Mouse (Mus musculus) C2C12 (cell line): Measurements from ENCODE around the gene Ap1m1. TPM values are rescaled to one million over a fixed set of nuclear protein-coding genes. Genes with fewer than 3 reads are reported as not detected.

ENCODE experiments used
- H3K27me3 ChIP-seq: one replicate; pipeline ENCODE4 v1.6.1; 2011; ENCODE audit not compliant: control insufficient read depth, insufficient read depth, insufficient read length
- H3K36me3 ChIP-seq: one replicate; pipeline ENCODE4 v1.6.1; 2011; ENCODE audit not compliant: control insufficient read depth, insufficient read depth
- H3K4me3 ChIP-seq: one replicate; pipeline ENCODE4 v1.5.1; 2011; ENCODE audit warnings: mild to moderate bottlenecking, control low read depth; ENCODE audit not compliant: poor library complexity, insufficient read depth, severe bottlenecking
- H3K79me2 ChIP-seq: one replicate; pipeline ENCODE4 v1.6.1; 2011; ENCODE audit not compliant: control insufficient read depth, insufficient read depth
- H3K79me3 ChIP-seq: one replicate; pipeline ENCODE4 v1.6.1; 2011; ENCODE audit warnings: low read depth, control low read depth
- H3ac ChIP-seq: one replicate; pipeline ENCODE3; 2011; ENCODE audit warnings: low read depth; ENCODE audit not compliant: control insufficient read depth, insufficient read length
- CEBPB ChIP-seq: IDR thresholded peaks from one replicate; pipeline ENCODE4 v1.6.1; 2011; ENCODE audit warnings: low read depth, mild to moderate bottlenecking, control low read depth, moderate library complexity
- CTCF ChIP-seq: IDR thresholded peaks from one replicate; pipeline ENCODE4 v1.5.1; 2011; ENCODE audit not compliant: control insufficient read depth, insufficient read depth, insufficient read length
- FOSL1 ChIP-seq: IDR thresholded peaks from one replicate; pipeline ENCODE4 v1.8.0; 2011; ENCODE audit warnings: mild to moderate bottlenecking, low read length; ENCODE audit not compliant: poor library complexity, insufficient read depth, severe bottlenecking
- MAX ChIP-seq: IDR thresholded peaks from one replicate; pipeline ENCODE4 v1.6.1; 2011; ENCODE audit warnings: mild to moderate bottlenecking, control low read depth
- MYOD1 ChIP-seq: IDR thresholded peaks from one replicate; pipeline ENCODE4 v1.6.1; 2011; ENCODE audit warnings: low read depth; ENCODE audit not compliant: control insufficient read depth, insufficient read length
- MYOG ChIP-seq: IDR thresholded peaks from one replicate; pipeline ENCODE4 v1.6.1; 2011; ENCODE audit not compliant: control insufficient read depth, insufficient read length; ENCODE audit errors: extremely low read depth
- USF1 ChIP-seq: IDR thresholded peaks from one replicate; pipeline ENCODE4 v1.6.1; 2011; ENCODE audit warnings: low read depth, mild to moderate bottlenecking, control low read depth, moderate library complexity
- polyA plus RNA-seq: library from polyadenylated mRNA; unstranded; fragments of >200 nt; fragmentation: generic; extraction: Trizol; gene quantifications from one replicate; pipeline ENCODE4 v1.2.1, GENCODE M21; 2012; ENCODE audit warnings: missing spikeins

Gene Ap1m1
- polyA plus RNA-seq, 1 experiment = 77.7 TPM

GRCm38 (mm10) chr8:72272361-72272760 lies 32.5 kb downstream of the Ap1m1 start:
- no peaks in the 10 kb centered on the region for H3K79me3 ChIP-seq
- no peaks in the 10 kb centered on the region for H3K79me2 ChIP-seq
- H3K27me3 ChIP-seq = peaks cover 5% of the 10 kb centered on the region
- no peaks in the 10 kb centered on the region for H3K36me3 ChIP-seq
- TF ChIP-seq MYOD1 (no peak), CTCF (peak; percentile 71)
- no peak overlapping the region for H3ac ChIP-seq
- H3K4me3 ChIP-seq = no peak overlapping the region

DNA sequence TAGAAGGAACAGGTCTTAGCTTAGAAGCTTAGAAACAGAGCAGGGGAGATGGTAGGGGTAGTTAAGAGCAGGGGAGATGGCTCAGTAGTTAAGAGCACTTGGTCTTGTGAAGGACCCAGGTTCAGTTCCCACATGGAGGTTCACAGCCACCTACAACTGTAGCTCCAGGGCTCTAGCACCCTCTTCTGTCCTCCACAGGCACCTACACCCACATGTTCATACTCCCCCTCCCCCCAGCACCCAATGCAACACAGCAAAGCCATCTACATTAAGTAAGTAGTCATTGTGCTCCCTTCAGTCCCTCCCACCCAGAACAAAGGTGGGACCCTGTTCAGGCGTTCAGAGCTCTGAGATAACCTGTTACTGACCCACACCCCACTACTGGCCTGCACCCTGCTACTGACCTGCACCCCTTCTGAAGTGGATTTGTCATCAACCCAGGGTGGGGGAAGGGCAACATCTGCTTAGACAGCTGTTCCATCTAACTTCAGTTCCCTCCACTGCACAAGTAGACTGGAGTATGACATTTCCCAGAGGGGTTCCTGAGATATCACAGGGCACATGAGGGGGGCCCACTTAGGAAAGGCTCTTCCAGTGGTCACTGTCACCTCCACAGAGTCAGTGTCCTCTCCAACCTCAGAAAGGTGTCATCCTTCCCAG lies 33.4 kb downstream of the Ap1m1 start:
- no peaks in the 10 kb centered on the region for H3K36me3 ChIP-seq
- H3K4me3 ChIP-seq = no peak overlapping the region
- TF ChIP-seq FOSL1 (no peak), CEBPB (no peak), USF1 (no peak)
- H3K79me3 ChIP-seq = no peaks in the 10 kb centered on the region
- peaks cover 5% of the 10 kb centered on the region for H3K27me3 ChIP-seq
- no peak overlapping the region for H3ac ChIP-seq
- H3K79me2 ChIP-seq = no peaks in the 10 kb centered on the region

DNA sequence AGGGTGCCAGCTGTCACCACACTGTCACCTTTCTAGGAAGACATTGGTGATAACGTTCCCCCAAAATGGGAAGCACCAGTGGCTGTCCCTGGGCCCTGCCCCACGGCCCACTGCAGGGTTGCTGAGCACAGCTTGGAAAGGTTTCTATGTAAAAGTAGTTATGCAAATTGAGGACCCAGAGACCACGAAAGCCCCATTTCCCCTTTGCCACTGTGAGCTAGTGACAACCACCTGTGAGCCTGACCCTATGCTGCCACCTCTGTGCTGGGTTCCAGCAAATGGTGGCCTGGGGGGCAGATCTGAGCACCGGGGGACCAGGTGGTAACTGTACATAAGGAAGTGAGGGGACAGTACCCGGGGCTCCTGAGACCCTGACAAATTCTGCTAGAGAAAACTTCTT lies 34.0 kb downstream of the Ap1m1 start:
- no peaks in the 10 kb centered on the region for H3K36me3 ChIP-seq
- H3K79me2 ChIP-seq = no peaks in the 10 kb centered on the region
- no peak overlapping the region for H3K4me3 ChIP-seq
- no peak overlapping the region for H3ac ChIP-seq
- H3K79me3 ChIP-seq = no peaks in the 10 kb centered on the region
- TF ChIP-seq MYOD1 (no peak), USF1 (no peak), FOSL1 (no peak)
- peaks cover 5% of the 10 kb centered on the region for H3K27me3 ChIP-seq

DNA sequence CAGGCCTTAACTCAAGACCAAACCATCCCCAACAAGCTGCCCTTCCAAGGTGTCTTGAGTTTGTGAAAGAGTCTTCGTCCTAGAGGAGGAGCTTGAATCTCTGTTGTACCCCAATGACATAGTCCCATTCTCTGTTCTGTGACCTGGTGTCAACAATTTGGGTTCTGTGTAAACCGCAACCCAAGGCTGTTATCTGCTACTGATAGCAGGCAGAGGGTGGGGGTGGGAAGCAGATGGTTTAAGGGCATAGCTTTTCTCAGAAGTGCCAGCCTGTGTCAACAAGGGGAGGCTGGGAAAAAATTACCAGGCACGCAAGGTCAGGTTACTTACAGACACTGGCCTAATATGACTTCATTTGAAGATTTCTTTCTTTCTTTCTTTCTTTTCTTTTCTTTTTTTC lies 37.4 kb downstream of the Ap1m1 start:
- no peak overlapping the region for H3ac ChIP-seq
- TF ChIP-seq CEBPB (no peak), FOSL1 (no peak), MYOG (no peak), MAX (no peak), USF1 (no peak), CTCF (no peak), MYOD1 (no peak)
- H3K27me3 ChIP-seq = peaks cover 7% of the 10 kb centered on the region
- no peaks in the 10 kb centered on the region for H3K79me3 ChIP-seq
- no peak overlapping the region for H3K4me3 ChIP-seq
- no peaks in the 10 kb centered on the region for H3K36me3 ChIP-seq
- no peaks in the 10 kb centered on the region for H3K79me2 ChIP-seq

DNA sequence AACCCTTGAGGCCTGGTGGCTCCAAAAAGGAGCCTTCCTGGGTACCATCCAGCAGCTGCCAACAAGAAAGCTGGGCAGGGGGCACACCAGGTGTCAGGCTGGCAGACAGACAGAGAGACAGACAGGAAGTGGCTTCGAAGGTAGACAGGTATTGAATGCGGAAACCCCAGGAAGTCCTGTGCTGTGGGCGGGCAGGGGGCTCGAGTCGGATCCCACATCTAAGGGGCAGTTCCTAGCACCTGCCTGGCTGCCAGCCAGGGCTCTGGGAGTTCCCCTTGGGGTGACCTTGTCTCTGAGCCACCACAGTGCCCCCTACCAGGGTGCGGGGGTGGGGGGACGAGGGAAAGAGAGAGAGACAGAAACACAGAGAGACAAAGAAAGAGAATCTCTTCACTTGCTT lies 39.3 kb downstream of the Ap1m1 start:
- H3K79me3 ChIP-seq = no peaks in the 10 kb centered on the region
- H3K4me3 ChIP-seq = no peak overlapping the region
- H3K36me3 ChIP-seq = no peaks in the 10 kb centered on the region
- TF ChIP-seq FOSL1 (no peak), USF1 (no peak), CTCF (no peak), MYOD1 (no peak), CEBPB (no peak), MAX (no peak), MYOG (no peak)
- H3K27me3 ChIP-seq = peaks cover 14% of the 10 kb centered on the region
- H3ac ChIP-seq = no peak overlapping the region
- H3K79me2 ChIP-seq = no peaks in the 10 kb centered on the region

DNA sequence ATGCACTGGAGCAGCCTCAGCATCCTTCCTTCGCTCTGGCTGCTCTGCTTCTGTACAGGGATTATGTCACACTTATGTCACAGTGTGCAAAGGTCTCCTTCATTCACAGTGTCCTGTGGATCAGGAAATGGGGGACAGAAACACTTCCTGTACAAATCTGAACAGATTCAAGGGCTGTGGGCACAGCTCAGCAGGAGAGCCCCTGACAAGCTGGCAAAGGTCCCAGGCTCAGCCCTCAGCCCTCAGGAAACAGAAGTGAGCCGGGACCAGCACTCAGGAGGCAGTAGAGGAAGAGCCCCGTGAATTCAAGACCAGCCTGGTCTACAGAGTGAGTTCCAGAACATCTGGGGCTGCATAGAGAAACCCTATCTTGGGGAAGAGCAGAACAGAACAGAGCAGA lies 41.8 kb downstream of the Ap1m1 start:
- H3K4me3 ChIP-seq = no peak overlapping the region
- peaks cover 11% of the 10 kb centered on the region for H3K27me3 ChIP-seq
- H3K36me3 ChIP-seq = no peaks in the 10 kb centered on the region
- no peak overlapping the region for H3ac ChIP-seq
- H3K79me3 ChIP-seq = no peaks in the 10 kb centered on the region
- H3K79me2 ChIP-seq = no peaks in the 10 kb centered on the region
- TF ChIP-seq USF1 (no peak), CEBPB (no peak), MAX (no peak), MYOD1 (no peak), FOSL1 (no peak), CTCF (no peak), MYOG (no peak)

- no peak overlapping the region for H3K4me3 ChIP-seq
- H3K79me3 ChIP-seq = no peaks in the 10 kb centered on the region
- H3K36me3 ChIP-seq = no peaks in the 10 kb centered on the region
- H3K79me2 ChIP-seq = no peaks in the 10 kb centered on the region
- H3ac ChIP-seq = no peak overlapping the region
- H3K27me3 ChIP-seq = peaks cover 11% of the 10 kb centered on the region
- no peak for TF ChIP-seq USF1
- TF ChIP-seq MAX = no peak
- TF ChIP-seq CTCF = no peak
- no peak for TF ChIP-seq FOSL1
- no peak for TF ChIP-seq MYOD1
- TF ChIP-seq MYOG = no peak
- no peak for TF ChIP-seq CEBPB
Measured at GRCm38 (mm10) chr8:72285285-72285684, 45.5 kb downstream of the Ap1m1 start.
